Mouse (Mus musculus) cerebellum, adult (tissue): ENCODE results near the gene Il17rc.

Experiments used
- ATAC-seq: cut with Nextera tagmentation; 2 replicates; pipeline ENCODE4 v1.9.2; 2017; ENCODE audit warnings: mild to moderate bottlenecking, moderate library complexity, mixed read lengths; ENCODE audit not compliant: insufficient number of reproducible peaks, low FRiP score, low TSS enrichment

The Il17rc gene

GRCm38 (mm10) chr6:113471297-113471936, at the start of gene Il17rc:
Il17rc (plus strand) TSS chr6:113471427.
- ATAC-seq: no peak

- ATAC-seq: no peak
Measured at GRCm38 (mm10) chr6:113423000-113423399, 48.2 kb upstream of the Il17rc start.

GRCm38 (mm10) chr6:113424187-113424586, 47.0 kb upstream of the Il17rc start:
- no peak for ATAC-seq

DNA sequence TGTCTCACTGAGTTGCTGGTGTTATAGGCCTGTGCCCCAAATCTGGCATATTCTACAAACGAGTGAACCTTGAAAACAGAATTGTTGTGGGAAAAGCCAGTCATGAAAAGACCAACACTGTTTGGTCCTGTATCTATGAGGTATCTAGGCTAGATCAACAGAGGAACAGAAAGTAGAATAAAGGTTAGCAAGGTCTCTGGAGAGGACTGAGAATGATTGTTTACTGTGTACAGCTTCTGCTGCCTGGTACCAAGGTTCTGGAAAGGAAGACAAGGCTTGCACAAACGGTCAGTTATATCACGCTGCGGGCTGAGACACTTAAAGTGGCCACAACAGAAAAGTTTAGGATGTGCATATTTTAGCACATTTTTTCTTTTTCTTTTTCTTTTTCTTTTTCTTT, 44.5 kb upstream of the Il17rc start:
- no peak for ATAC-seq

GRCm38 (mm10) chr6:113427397-113427796, 43.8 kb upstream of the Il17rc start:
- ATAC-seq: no peak

- ATAC-seq: no peak
Measured at GRCm38 (mm10) chr6:113428006-113428405, 43.2 kb upstream of the Il17rc start.

DNA sequence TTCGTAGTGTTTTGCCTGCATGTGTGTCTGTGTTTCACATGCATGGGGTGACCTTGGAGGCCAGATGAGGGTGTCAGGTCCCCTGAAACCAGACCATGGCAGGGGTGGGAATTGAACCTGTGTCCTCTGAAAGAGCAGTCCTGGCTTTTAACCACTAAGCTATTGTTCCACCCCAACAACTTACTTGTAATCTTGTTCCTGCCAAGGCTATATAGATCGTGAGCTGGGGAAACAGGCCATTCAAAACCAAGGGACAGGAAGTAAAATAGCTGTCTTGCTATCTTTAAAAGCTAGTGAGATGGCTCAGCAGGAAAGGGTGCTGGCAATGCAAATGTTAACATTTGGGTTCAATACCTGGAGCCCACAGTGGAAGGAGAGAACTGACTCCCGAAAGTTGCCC, 41.3 kb upstream of the Il17rc start:
- ATAC-seq: no peak

- ATAC-seq: no peak
Measured at GRCm38 (mm10) chr6:113430846-113431245, 40.4 kb upstream of the Il17rc start.

GRCm38 (mm10) chr6:113431801-113432200, 39.4 kb upstream of the Il17rc start:
- no peak for ATAC-seq

DNA sequence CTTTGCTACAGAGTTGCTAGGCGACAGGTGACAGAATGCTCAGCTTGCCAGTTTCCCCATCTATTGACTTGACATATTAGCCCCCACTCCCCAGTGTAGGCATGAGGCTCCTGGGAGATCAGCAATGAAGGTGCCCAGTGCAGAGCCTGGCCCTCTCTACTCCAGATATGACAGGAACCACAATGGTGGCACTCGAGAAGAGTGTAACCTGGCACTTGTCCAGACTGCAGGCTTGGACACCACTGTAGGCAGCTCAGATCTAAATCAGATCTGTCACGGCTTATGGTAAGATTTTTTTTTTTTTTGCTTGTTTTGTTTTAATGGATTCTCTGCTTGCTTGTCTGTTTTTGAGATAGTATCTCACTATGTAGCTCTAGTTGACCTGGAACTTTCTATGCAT, 37.6 kb upstream of the Il17rc start:
- no peak for ATAC-seq

DNA sequence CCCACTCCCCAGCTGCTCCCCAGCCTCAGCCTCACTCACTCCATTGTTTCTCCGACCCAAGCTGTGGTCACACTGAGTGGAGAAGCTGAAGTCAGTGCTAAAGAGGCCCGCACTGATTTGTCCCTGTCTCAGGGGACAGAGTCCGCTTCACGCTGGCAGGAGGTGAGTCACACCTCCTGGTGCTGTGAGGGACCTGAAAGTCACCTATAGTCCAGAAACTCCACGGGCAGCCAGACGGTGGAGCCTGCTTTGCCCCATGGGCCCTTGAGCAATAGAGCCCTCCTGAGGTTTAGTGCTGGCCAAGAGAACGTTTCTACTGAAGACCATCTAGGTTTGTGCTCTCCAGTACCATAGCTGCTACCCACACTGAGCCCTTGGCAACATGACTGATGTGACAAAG, 36.5 kb upstream of the Il17rc start:
- no peak for ATAC-seq

DNA sequence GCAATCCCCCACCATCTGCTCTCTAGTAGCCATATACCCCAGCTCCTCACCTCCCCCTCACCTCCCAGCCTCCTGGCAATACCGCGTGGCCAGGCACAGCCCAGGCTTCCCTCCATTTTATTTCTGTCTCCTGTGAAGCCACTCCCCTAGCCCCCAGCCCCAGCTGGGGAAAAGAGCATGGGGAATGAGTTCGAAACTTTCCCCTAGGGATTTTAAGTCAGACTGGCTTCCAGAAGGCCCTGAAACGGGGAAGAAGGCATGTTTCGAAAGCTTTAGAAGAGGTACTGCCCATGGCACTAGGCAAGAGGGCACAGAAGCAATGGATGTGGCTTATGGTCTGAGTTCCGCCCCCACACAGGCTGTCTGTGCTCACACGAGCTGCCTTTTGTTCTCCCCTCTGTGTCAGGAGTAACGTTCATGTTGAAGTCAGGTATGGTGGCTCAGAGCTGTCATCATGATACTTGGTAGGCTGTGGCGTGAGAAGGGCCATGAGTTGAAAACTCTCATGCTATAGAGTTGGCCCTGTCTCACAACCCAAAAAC, 35.5 kb upstream of the Il17rc start, which contains the start of gene Cidec:
Cidec (minus strand) TSS at position 97 of the 542 bp plus-strand sequence.
- ATAC-seq: no peak

DNA sequence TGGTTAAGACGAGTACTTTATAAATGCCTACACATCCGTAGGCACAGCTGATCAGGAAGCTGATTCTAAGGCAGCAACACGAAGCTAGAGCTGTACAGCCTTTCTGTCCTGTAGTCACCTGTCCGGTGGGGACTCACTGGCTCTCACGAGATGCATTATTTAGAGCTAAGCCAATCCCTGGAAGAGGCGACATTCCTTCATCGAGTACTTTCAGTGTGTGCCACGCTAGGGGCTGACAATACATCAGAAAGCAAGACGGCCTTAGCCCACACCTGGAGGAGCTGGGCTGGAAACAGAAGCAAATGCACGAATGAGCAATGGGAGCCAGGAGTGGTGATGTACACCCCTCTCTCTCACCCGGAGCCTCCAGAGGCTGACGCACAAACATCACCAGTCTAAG, 34.1 kb upstream of the Il17rc start:
- ATAC-seq: no peak

DNA sequence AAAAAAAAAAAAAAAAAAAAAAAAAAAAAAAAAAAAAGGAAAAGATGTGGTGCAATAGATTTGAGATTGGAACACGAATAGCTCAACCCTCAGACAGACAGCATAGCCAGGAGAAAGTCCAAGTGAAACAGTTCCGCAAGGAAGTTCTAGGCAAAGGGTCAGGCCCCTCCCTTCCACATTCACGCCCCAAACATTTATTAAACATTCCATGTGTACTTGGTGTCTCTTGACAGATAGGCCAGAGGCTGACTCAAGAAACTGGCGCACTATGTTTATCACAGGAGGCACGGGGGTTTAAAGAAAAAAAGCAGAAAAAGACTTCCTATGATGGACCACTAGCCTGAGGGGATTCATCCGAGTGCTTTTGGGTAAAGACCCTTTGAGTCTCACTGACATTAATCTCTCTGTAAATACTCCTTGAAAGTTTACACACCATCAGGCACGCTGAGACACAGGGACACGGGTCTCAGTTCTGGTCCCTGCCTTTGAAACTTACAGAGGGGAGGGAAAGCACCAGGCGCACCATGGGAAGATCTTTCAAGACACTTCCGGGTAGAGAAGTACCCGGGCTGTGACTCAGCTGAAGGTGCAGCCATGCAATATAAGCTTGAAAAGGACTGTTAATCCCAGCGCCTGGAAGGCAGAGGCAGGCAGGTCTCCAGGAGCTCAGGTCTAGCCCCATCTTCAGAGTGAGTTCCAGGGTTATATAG, 32.4 kb upstream of the Il17rc start:
- ATAC-seq: no peak

- 0 out of 2 replicates have a peak, but pooled peaks have one; percentile 4 for ATAC-seq
Measured at GRCm38 (mm10) chr6:113440686-113441085, 30.5 kb upstream of the Il17rc start.

DNA sequence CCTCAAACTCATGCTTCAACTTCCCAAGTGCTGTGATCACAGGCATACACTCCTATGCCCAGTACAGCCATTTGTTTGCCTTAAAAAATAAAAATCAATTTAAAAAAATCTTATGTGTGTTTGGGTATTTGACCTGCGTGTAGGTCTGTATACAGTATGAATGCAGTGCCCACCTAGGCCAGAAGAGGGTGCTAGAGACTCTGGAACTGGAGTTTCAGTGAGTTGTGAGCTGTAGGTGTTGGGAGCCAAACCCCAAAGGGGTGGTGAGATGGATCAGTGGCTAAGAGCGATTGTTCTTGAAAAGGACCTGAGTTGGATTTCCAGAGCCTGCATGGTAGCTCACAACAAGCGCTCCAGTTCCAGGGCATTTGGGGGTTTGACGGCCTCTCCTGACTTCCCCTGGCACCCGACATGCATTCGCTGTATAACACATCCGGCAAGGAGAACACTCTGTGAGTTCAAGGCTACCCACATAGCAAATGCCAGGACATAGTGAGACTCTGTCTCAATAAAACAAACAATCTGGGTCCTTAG, 30.0 kb upstream of the Il17rc start:
- peak; percentile 36; the same call in 1 of the 2 replicates for ATAC-seq

DNA sequence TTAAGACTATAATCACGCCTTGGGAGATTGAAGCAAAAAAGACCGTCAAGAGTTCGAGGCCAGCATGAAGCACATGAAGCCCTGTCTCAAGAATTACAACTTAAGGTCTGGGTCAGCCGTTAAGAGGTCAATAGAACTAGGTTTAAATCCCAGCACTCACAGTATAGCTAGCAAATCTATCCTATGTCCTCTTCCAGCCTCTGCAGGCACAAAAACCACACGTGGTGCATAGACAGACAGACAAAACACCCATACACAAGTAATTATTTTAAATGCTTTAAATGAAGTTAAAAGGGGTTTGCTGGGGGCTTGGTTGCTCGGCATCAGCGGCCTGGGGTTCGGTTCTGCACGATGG, 29.2 kb upstream of the Il17rc start:
- ATAC-seq: no peak

DNA sequence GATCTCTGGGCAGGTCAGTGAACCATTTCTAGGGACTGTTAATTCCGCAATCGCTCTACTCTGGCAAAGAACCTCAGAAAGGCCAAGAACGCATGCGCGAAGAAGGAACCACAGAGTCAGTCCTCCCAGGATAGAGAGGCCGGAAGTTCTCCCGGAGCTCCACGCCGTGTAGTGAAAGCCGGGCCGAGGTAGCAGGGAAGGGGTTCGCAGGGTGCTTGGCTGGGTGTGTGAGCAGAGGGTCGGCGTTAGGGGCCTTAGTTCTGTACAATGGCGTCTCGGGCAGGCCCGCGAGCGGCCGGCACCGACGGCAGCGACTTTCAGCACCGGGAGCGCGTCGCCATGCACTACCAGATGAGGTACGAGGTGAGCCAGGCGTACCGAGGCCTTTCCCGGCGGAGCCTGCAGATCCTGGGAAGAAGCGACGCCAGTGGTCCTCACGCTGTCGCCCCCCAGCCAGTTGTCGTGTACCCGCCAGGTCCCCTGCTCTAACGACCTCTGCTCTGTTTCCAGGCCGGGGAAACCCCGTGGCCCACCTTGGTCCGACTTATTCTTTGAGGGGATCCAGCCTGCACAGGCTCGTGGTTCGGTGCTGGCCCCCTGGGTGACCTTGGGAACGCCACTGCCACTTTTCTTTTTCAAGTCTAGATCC, 28.7 kb upstream of the Il17rc start, which contains the start of gene Jagn1:
Jagn1 (plus strand) TSS at position 128 of the 649 bp plus-strand sequence.
- peak; percentile 89 for ATAC-seq

- ATAC-seq: no peak
Measured at GRCm38 (mm10) chr6:113443091-113443490, 28.1 kb upstream of the Il17rc start.

GRCm38 (mm10) chr6:113444207-113444965, 26.8 kb upstream of the Il17rc start:
- ATAC-seq: no peak
